Mouse (Mus musculus) olfactory bulb, adult 2 months (tissue): ENCODE results near the gene Celf6.

Experiments used
- CTCF ChIP-seq: fragments of 200-500 bp; IDR thresholded peaks from 2 replicates; pipeline ENCODE4 v1.5.1; 2012; ENCODE audit warnings: low read depth, mild to moderate bottlenecking, low read length, moderate library complexity; ENCODE audit not compliant: insufficient read depth
- POLR2A ChIP-seq: fragments of 200-500 bp; IDR thresholded peaks from 2 replicates; pipeline ENCODE4 v1.6.1; 2012; ENCODE audit warnings: mild to moderate bottlenecking, low read depth, low read length, moderate library complexity; ENCODE audit not compliant: insufficient read depth

DNA sequence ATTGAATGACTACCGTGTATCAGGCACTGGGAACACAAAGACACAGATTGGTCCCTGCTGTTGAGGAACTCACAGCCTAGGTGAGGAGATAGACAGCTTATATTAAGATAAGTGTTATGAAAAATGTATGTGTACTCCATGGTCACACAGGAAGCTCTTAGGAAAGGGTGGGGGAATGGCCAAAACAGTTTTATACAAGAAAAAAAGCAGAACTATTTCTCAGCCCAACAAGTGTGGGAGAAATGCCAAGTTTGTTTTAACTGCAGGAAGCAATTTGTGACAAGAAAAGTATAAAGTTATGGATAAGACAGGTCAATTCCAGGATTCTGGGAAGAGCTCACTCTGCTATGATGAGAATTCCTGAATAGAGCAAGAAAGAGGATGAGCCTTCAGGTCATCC is 29.8 kb upstream of the Celf6 start:
- TF ChIP-seq POLR2A (no peak), CTCF (no peak)
